Mouse (Mus musculus) lung, adult 2 months (tissue): ENCODE measurements around the gene Ttk.

Experiments used
- CTCF ChIP-seq: fragments of 200-500 bp; IDR thresholded peaks from 2 replicates; pipeline ENCODE4 v1.5.1; 2011; ENCODE audit warnings: mild to moderate bottlenecking, low read length, control low read depth; ENCODE audit not compliant: insufficient read depth
- POLR2A ChIP-seq: fragments of 200-500 bp; IDR thresholded peaks from 2 replicates; pipeline ENCODE4 v1.6.1; 2011; ENCODE audit warnings: low read depth, mild to moderate bottlenecking, control low read depth, low read length, borderline replicate concordance; ENCODE audit errors: extremely low read depth

DNA sequence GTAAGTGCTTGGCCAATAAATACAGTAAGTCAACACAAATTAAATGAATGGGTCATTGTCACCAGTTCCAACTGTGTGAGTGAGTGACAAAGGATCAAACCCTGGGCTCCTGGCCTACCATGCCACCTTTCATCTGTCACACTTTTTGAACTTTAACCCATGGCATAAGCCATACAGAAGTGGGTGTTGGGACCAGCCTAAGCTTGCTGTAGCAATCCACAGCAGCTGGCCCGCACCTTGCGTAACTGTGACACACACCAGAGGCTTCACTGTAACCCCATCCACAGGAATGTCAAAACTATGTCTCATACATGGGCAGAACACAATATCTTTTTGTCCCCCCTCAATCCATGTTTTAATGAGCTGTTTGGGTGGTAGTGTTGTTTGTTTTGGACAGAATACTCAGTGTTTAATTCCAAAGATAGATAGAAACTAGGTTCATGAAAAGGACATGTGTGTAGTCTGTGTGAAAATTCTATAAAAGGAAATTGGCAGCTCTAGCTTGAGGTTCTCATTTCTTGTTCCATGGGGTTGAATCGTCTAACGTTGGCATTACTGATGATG, 59.4 kb downstream of the Ttk start:
- TF ChIP-seq CTCF = no peak
- no peak for TF ChIP-seq POLR2A
